Mouse (Mus musculus) T-cell, adult 2 months (primary cell): ENCODE data around the gene Wbp1.

ENCODE experiments used
- DNase-seq: peaks from one replicate; pipeline ENCODE4 v3.0.0; 2022; ENCODE audit warnings: low spot score

Gene Wbp1

DNA sequence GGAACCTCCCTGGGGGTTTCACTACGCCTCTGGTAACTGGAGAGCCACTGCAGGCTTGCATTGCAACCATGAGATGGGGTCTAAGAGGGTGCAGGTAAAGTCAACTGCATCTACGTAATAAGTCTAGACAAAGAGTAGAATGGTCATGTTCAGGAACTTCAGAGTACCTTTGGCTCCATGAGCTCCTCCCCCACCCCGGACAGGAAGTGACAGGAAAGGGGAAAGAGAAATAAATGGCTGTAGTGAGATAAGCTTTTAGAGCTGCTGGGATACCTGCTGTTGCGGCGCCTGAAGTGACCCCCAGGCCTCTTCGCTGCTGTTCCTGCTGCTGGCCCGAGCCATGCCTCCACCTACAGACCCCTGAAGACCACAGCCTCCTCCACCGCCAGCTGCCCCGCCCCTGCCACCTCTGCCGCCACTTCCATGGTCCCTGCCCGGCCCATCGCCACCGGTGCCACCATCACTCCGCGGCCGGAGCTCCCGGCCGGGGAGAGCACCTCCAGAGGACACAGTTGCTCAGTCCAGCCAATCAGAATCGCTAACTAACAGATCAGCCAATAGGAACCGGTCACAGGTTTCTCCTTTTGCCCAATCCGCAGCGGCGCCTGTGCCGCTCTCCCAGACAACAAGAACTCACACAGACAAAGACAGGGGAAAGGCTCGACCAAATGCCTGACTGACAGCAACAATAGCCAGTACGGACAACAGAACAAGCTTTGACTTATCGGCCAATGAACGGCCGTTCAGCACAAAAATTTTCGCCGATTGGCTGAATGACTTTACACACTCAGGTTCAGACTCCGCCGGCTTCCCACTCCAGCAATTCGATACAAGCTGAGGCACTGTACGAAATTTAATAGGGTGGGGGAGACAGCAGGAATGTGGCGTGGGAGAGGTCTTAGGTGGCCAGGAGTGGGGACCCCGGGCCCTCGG is at the start of gene Wbp1:
Gene Wbp1 (minus strand): TSS at position 630 of the 933 bp plus-strand sequence.
- DNase-seq = peak; percentile 95

DNA sequence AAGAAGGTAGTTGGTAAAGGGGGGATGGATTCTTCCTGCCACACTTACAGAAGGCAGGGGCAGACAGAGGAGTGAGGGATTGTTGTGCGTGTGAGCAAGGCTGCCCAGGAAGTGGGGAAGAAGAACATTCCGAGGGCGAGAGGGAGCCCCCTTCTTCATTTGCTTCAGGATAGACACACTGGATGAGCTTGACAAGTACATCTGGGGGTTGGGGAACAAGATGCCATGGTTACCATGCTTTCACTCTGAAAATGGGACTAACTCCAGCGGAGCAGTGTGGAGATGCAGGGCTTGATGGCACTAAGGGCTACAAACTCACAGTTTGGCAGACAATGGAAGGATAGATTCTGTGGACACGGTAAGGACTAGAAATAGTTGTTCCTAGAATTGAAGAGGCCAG is 49.7 kb upstream of the Wbp1 start:
- no peak for DNase-seq

GRCm38 (mm10) chr6:83169872-83170271 is 48.5 kb upstream of the Wbp1 start:
- DNase-seq = no peak

DNA sequence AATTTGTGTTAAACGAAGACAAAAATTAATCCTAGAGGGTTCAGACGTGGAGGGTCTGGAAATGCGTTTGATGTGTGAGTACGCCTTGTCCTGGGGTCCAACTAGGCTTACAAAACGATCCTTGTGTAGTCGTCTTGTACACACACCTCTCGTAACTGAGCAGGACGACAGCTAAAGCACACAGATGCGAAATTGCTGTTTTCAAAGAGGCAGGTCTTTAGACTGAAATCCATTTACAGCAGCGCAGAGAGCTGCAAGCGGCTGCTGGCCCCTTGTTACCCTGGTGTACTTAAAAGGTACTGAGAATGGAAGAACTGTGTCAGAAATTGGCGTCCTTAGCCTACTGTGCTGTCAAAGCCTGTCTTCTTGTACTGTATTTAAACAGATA is 44.9 kb upstream of the Wbp1 start:
- peak; percentile 38 for DNase-seq

DNA sequence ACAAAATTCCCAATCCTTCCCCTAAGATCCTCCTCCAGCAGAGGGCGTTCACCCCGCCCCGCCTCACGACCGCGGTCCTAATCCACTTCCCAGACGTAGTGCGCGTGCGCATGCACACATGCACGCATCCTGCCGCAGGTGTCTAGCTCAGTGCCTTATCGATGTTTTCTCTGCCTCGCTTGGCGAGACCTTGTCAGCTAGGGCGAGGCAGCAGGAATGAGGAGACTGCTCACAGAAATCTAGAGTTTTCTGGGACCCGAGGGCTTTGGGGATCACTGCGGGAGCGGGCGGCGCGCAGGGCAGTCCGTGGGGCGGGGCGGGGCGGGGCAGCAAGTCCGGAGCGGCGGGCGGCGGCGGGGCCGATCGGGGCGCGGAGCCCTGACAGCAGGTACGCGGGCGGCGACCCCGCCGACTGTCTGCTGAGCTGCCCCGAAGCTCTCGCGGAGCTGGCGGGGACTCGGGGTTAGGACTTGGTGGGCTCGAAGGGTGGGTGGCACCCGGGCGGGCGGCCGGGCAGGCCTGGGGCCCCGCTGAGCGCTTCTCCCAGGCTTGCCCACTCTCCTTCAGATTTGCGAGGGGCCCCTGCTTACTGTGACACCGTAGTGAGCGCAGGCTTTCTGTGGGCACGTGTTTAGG is 44.4 kb upstream of the Wbp1 start, which contains the start of gene Dctn1:
Gene Dctn1 (plus strand): TSS at position 314 of the 636 bp plus-strand sequence.
- DNase-seq = peak; percentile 91

DNA sequence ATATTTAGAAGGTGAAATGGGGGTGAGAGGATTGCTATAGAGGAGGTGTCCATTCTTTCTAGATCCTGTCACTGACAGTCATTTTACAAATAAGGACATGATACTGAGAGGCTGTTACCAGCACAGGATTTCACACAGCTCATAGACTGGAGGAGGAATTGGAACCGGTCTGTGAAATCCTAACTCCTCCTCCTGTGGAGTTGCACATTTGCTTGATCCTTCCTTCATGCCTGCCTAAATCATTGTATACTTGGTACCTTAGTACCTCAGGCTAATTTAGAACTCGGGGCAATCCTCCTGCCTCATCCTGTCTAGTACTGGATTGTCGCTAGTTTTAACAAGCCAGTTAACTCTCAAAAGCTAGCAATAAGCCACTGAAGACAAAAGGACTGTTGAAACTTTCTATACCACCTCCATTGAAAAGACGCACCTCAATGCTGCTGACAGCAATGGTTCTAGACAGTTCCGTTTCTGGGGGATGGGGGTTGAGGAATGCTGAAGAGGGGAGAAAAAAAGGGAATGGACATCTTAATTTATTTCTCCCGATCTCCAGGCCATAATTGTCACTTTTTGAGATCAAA is 43.8 kb upstream of the Wbp1 start:
- no peak for DNase-seq

GRCm38 (mm10) chr6:83162701-83163100 is 41.3 kb upstream of the Wbp1 start:
- peak; percentile 45 for DNase-seq

- DNase-seq = no peak
Observed at GRCm38 (mm10) chr6:83161921-83162641, 40.7 kb upstream of the Wbp1 start.

DNA sequence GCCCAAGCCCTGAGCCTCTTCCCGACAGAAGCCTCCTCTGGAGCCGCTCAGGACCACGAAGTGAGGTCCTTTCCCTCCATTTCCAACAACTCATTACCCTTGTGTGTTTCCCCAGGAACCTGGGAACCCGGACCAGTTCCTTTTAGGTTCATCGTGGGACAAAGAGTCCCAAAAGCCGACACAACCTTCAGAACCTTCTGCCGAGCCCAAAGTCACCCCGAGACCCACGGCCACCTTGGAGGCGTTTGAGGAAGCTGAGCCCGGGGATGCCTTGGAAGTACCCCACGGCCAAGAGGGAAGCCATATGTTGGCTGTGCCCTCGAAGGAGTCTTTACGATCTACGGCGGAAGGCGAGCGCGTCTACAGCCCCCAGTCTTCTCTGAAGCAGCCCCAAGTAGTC is 40.1 kb upstream of the Wbp1 start:
- DNase-seq = no peak

GRCm38 (mm10) chr6:83159456-83159855 is 38.1 kb upstream of the Wbp1 start:
- DNase-seq = peak; percentile 61

GRCm38 (mm10) chr6:83156259-83156684 is 34.9 kb upstream of the Wbp1 start, which contains the start of the genes Wdr54 and 1700003E16Rik:
TSS of gene Wdr54 (minus strand) at chr6:83156397.
TSS of gene 1700003E16Rik (plus strand) at chr6:83156404.
- DNase-seq = peak; percentile 39

- DNase-seq = no peak
Observed at GRCm38 (mm10) chr6:83155552-83156238, 34.3 kb upstream of the Wbp1 start.

GRCm38 (mm10) chr6:83153485-83153884 is 32.1 kb upstream of the Wbp1 start:
- DNase-seq = no peak

DNA sequence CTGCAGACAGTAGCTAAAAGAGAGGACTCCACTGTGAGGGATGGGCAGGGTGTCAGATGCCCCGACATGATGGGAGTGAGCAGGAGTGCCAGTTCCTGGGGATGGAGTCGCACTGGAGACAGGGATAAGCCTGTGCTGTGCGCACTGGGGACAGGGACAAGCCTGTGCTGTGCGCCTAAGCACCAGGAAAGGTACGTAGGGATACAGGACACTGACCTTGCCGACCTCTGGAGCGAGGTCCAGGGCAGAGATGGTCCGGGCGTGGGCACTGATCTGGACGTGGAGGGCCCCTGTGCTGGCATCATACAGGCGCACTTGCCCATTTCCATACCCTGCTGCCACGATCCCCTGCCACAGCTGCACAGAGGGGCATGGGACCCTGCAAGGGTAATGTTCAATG is 31.7 kb upstream of the Wbp1 start:
- DNase-seq = no peak

- no peak for DNase-seq
Observed at GRCm38 (mm10) chr6:83151721-83152120, 30.4 kb upstream of the Wbp1 start.

DNA sequence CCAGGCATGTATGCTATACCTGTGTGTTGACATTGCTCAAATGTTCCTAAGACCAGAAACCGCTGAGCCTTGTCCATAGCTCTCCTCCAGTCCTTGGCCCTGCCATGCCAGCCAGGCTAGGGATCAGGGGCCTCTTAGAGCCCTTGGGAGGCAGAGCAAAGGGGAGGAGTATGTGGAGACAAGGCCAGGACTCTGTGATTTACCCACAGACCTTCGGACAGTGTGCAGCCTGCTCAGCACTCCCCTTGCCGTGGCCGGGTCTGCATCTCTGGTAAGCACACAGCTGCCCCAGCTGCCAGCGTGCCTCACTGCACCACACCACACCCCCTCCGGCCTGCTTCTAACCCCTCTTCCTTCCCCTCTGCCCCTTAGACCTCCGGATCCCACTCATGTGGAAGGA is 25.9 kb upstream of the Wbp1 start:
- no peak for DNase-seq

GRCm38 (mm10) chr6:83145805-83146204 is 24.4 kb upstream of the Wbp1 start:
- DNase-seq = no peak

- no peak for DNase-seq
Observed at GRCm38 (mm10) chr6:83145209-83145608, 23.9 kb upstream of the Wbp1 start.

GRCm38 (mm10) chr6:83142886-83143285 is 21.5 kb upstream of the Wbp1 start:
- DNase-seq = no peak

- DNase-seq = no peak
Observed at GRCm38 (mm10) chr6:83142211-83142731, 20.9 kb upstream of the Wbp1 start.

DNA sequence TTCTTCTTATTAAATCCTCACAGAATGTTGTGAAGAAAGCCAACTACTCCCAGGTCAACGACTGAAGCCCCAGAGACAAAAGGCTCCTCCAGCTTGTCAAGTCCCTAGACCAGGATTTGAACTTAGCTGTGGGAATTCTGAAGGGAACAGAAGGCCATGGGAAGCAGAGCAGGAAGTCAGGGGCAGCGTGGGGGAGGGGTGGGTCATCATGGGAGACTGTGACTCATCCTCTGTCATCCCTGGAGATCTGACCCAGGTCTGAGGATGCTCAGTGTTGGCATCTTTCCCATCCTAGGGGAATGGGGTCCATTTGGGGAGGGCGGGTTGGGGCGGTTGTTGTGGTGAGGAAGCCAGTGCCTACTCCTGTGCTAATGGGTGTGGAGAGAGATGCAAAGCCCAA is 20.3 kb upstream of the Wbp1 start:
- DNase-seq = no peak
